Mouse (Mus musculus): ENCODE measurements around the gene Plcxd2.

Plcxd2 gene

GRCm38 (mm10) chr16:45940701-45941100 lies 69.3 kb downstream of the Plcxd2 start:
- no peak for DNase-seq (ENCODE audit: low spot score in 2 of 2)

GRCm38 (mm10) chr16:45939436-45939835 lies 70.6 kb downstream of the Plcxd2 start:
- DNase-seq (ENCODE audit: low spot score in 2 of 2), result no peak

GRCm38 (mm10) chr16:45937381-45937780 lies 72.6 kb downstream of the Plcxd2 start:
- no peak for DNase-seq (ENCODE audit: low spot score in 2 of 2)

- DNase-seq (ENCODE audit: low spot score in 2 of 2), result no peak
Observed at GRCm38 (mm10) chr16:45936521-45936920, 73.5 kb downstream of the Plcxd2 start.

GRCm38 (mm10) chr16:45935956-45936483 lies 74.0 kb downstream of the Plcxd2 start:
- DNase-seq (ENCODE audit: low spot score in 2 of 2), result no peak

GRCm38 (mm10) chr16:45934721-45935407 lies 75.2 kb downstream of the Plcxd2 start:
- DNase-seq (ENCODE audit: low spot score in 2 of 2), result no peak

- no peak for DNase-seq (ENCODE audit: low spot score in 2 of 2)
Observed at GRCm38 (mm10) chr16:45930308-45930707, 79.7 kb downstream of the Plcxd2 start.

- no peak for DNase-seq (ENCODE audit: low spot score in 2 of 2)
Observed at GRCm38 (mm10) chr16:45928090-45928489, 81.9 kb downstream of the Plcxd2 start.

GRCm38 (mm10) chr16:45927601-45928000 lies 82.4 kb downstream of the Plcxd2 start:
- no peak for DNase-seq (ENCODE audit: low spot score in 2 of 2)

- DNase-seq (ENCODE audit: low spot score in 2 of 2), result no peak
Observed at GRCm38 (mm10) chr16:45926875-45927274, 83.1 kb downstream of the Plcxd2 start.

GRCm38 (mm10) chr16:45923731-45924424 lies 86.1 kb downstream of the Plcxd2 start:
- DNase-seq (ENCODE audit: low spot score in 2 of 2), result no peak

- no peak for DNase-seq (ENCODE audit: low spot score in 2 of 2)
Observed at GRCm38 (mm10) chr16:45922546-45923229, 87.3 kb downstream of the Plcxd2 start.

- DNase-seq (ENCODE audit: low spot score in 2 of 2), result no peak
Observed at GRCm38 (mm10) chr16:45919572-45919971, 90.4 kb downstream of the Plcxd2 start.
